Mouse (Mus musculus) heart, embryonic 11.5 days (tissue): ENCODE measurements around the gene Ppp1r9a. TPM values are rescaled to one million over a fixed set of nuclear protein-coding genes. Genes with fewer than 3 reads are reported as not detected.
A peak's percentile ranks its signal among the peaks of the same experiment; 100 is the strongest.

Source experiments
- ATAC-seq: fragments of 200-750 bp; cut with Nextera tagmentation; replicated peaks from 2 replicates; pipeline ENCODE4 v1.8.0; 2017; ENCODE audit warnings: moderate library complexity; ENCODE audit not compliant: insufficient number of reproducible peaks, low FRiP score, low TSS enrichment
- H3K27ac ChIP-seq: fragments of 300-500 bp; sonication (generic); 2 replicates; pipeline ENCODE4 v1.5.1; 2014; ENCODE audit warnings: mild to moderate bottlenecking, low read depth, low read length
- H3K27me3 ChIP-seq: fragments of 300-500 bp; sonication (generic); 2 replicates; pipeline ENCODE4 v1.6.1; 2014; ENCODE audit warnings: mild to moderate bottlenecking, low read length, mixed read lengths; ENCODE audit not compliant: control insufficient read depth, insufficient read depth
- H3K36me3 ChIP-seq: fragments of 300-500 bp; sonication (generic); 2 replicates; pipeline ENCODE4 v1.6.1; 2014; ENCODE audit warnings: mild to moderate bottlenecking, low read length, moderate library complexity, mixed read lengths; ENCODE audit not compliant: control insufficient read depth, insufficient read depth
- H3K4me1 ChIP-seq: fragments of 300-500 bp; sonication (generic); 2 replicates; pipeline ENCODE4 v1.6.1; 2014; ENCODE audit warnings: low read length; ENCODE audit not compliant: control insufficient read depth, insufficient read depth
- H3K4me2 ChIP-seq: fragments of 300-500 bp; sonication (generic); 2 replicates; pipeline ENCODE4 v1.6.1; 2014; ENCODE audit warnings: mild to moderate bottlenecking, moderate library complexity
- H3K4me3 ChIP-seq: fragments of 300-500 bp; sonication (generic); 2 replicates; pipeline ENCODE4 v1.5.1; 2014; ENCODE audit warnings: low read depth, low read length
- H3K9ac ChIP-seq: fragments of 300-500 bp; sonication (generic); 2 replicates; pipeline ENCODE4 v1.6.1; 2014; ENCODE audit warnings: mild to moderate bottlenecking, low read depth, low read length, moderate library complexity
- H3K9me3 ChIP-seq: fragments of 300-500 bp; sonication (generic); replicated peaks from 2 replicates; pipeline ENCODE4 v1.6.1; 2016; ENCODE audit warnings: low read length; ENCODE audit not compliant: control insufficient read depth
- WGBS: fragments of 180-500 bp; shearing (Covaris S2); extraction: QIAGEN DNeasy Blood & Tissue Kit; methylation state at CpG from one replicate; pipeline ENCODE4 v1.1.7; 2014; ENCODE audit not compliant: insufficient replicate concordance; 5-methylcytosine and 5-hydroxymethylcytosine counted together
- polyA plus RNA-seq: library from polyadenylated mRNA; unstranded; fragments of >200 nt; fragmentation: Nextera tagmentation; extraction: Ambion mirVana; gene quantifications from 2 replicates; pipeline ENCODE4 v1.2.1, GENCODE M21; 2014

The Ppp1r9a gene
- polyA plus RNA-seq, 1 experiment from 2014 or later = 25.0 TPM

DNA sequence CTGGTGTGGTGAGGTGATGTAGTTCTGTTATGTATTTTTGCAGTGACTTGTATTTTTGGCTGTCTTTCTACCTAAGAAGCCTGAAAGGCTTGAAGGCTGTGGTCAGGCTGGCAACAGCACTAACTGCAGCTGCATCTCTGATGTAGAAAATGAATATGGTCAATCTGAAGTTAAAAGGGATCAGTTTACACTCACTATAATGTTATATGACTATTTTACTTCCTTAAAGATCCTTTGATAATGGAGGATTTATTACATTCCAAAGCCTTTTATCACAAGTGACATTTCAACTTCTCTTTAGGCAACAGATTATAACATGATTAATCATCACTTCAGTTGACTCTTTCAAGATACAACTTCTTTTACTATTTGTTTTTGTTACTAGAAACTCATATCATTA is 179.4 kb downstream of the Ppp1r9a start:
- Histone ChIP-seq H3K27ac (no peak overlapping the region), H3K9me3 (no peaks in the 10 kb centered on the region), H3K4me1 (peaks cover 2% of the 10 kb centered on the region; the same call in 1 of the 2 replicates), H3K4me3 (no peak overlapping the region), H3K27me3 (no peaks in the 10 kb centered on the region), H3K9ac (no peak overlapping the region), H3K4me2 (no peak overlapping the region), H3K36me3 (no peaks in the 10 kb centered on the region)
- no peak for ATAC-seq

DNA sequence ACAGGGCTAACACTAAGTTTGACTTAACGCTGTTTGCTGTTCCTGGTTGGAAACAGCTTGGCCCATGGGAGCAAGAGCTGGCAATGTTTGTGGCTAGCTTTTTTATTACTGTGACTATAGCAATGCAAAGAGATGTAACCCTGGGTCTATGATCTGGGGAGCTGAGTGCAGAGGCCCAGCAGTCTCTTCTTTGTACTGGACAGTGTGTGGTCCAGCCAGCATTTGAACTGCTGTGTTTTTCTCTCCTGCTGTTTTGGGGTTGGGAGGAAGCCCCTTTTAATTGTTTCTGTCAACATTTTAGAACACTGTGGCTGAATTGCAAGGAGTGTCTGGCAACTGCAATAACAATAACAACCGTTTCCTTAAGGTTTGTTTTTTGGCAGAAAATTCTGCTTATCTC is 180.0 kb downstream of the Ppp1r9a start:
- Histone ChIP-seq H3K4me2 (no peak overlapping the region), H3K9ac (no peak overlapping the region), H3K4me3 (no peak overlapping the region), H3K4me1 (peaks cover 2% of the 10 kb centered on the region; the same call in 1 of the 2 replicates), H3K27ac (no peak overlapping the region), H3K27me3 (no peaks in the 10 kb centered on the region), H3K9me3 (no peaks in the 10 kb centered on the region), H3K36me3 (no peaks in the 10 kb centered on the region)
- no peak for ATAC-seq
- WGBS = 61% methylated on average over 2 of the region's 2 CpGs

DNA sequence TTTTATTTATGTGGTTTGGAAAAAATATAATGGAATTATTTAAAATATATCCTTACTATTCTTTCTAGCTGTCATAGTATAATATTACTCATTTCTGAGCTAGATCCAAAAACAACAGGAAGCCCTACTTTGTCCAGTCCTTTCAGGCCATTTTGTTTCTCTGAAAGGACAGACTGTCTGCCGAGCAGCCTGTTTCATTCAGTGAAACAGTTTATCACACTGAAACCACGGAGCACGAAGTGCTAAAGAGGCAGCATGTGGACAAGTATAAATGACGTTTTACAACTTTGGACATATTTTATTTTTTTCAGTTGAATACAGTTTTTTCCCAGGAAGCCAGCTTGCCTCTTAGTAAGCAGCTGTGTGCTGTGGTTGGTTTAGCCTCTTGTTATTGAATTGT is 181.2 kb downstream of the Ppp1r9a start:
- H3K4me1 ChIP-seq = peaks cover 2% of the 10 kb centered on the region; the same call in 1 of the 2 replicates
- H3K36me3 ChIP-seq = no peaks in the 10 kb centered on the region
- H3K4me2 ChIP-seq = no peak overlapping the region
- WGBS = 44% methylated on average over 4 of the region's 4 CpGs
- H3K27me3 ChIP-seq = no peaks in the 10 kb centered on the region
- ATAC-seq = no peak
- no peak overlapping the region for H3K4me3 ChIP-seq
- H3K27ac ChIP-seq = no peak overlapping the region
- H3K9me3 ChIP-seq = no peaks in the 10 kb centered on the region
- H3K9ac ChIP-seq = no peak overlapping the region

- no peak for ATAC-seq
- H3K4me1 ChIP-seq = peaks cover 7% of the 10 kb centered on the region
These were observed 189.2 kb downstream of the Ppp1r9a start for GRCm38 (mm10) chr6:5091873-5092272.

GRCm38 (mm10) chr6:5092795-5093194 is 190.1 kb downstream of the Ppp1r9a start:
- H3K4me2 ChIP-seq = no peak overlapping the region
- WGBS = 84% methylated on average over 4 of the region's 4 CpGs
- no peaks in the 10 kb centered on the region for H3K27me3 ChIP-seq
- no peak for ATAC-seq
- no peaks in the 10 kb centered on the region for H3K36me3 ChIP-seq
- no peaks in the 10 kb centered on the region for H3K9me3 ChIP-seq
- H3K9ac ChIP-seq = no peak overlapping the region
- H3K4me3 ChIP-seq = no peak overlapping the region
- H3K4me1 ChIP-seq = peaks cover 7% of the 10 kb centered on the region
- H3K27ac ChIP-seq = peak overlapping the region; percentile 64

More at GRCm38 (mm10) chr6:5091873-5092272, 189.2 kb downstream of the Ppp1r9a start:
- Histone ChIP-seq H3K9me3 (no peaks in the 10 kb centered on the region), H3K36me3 (no peaks in the 10 kb centered on the region), H3K4me2 (no peak overlapping the region), H3K9ac (no peak overlapping the region), H3K4me3 (no peak overlapping the region), H3K27ac (no peak overlapping the region), H3K27me3 (no peaks in the 10 kb centered on the region)
- WGBS = 79% methylated on average over 7 of the region's 7 CpGs

DNA sequence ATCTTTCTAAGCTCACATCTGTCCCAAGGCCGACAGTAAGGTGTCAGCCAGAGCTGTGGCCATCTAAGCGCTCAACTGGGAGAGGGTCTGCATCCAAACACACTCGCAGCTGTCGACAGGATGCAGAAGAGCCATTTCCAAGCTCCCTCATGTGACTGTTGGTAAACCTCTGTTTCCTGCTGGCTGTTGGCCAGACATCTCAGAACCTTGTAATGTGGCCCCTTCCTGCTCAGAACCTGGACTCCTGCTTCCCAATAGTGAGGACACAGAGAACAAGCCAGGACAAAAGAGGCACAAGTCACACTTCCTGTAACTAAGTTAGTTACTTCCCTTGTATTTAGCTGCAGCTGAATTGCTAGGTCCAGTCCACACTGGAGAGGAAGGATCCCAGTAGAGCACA is 190.8 kb downstream of the Ppp1r9a start:
- WGBS = 25% methylated on average over 4 of the region's 4 CpGs
- ATAC-seq = peak; percentile 59
- Histone ChIP-seq H3K36me3 (no peaks in the 10 kb centered on the region), H3K9me3 (no peaks in the 10 kb centered on the region), H3K9ac (0 out of 2 replicates have a peak overlapping the region, but pooled peaks have one; percentile 39), H3K4me3 (no peak overlapping the region), H3K27ac (peak overlapping the region; percentile 64), H3K27me3 (no peaks in the 10 kb centered on the region), H3K4me2 (0 out of 2 replicates have a peak overlapping the region, but pooled peaks have one; percentile 6), H3K4me1 (peaks cover 7% of the 10 kb centered on the region)

DNA sequence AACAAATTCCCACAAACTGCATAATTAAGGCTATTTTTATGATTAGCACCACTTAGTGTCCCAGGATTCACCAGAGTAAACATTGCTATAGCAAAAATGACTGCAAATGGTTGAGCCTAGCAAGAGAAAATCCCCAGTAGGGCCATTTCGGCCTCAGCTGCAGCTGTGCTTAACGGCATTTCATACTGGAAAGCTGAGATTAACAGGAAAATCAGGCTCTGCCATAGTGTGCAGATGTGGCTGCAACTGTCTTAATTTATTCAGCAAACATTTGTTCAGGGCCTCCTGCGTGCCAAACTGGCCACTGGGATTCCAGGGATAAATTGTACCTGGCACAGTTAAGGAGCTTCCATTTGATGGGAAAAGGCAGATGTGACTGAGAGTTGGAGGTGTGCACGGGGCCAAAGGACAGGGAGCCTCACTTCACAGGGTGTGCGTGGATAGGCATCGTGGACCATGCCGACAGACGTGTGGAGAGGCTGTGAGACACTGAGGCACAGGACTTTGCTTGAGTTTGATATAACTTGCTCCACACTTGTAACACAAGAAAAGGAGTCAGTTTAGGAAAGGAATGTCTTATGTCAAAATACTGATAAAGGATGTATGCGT is 192.8 kb downstream of the Ppp1r9a start:
- Histone ChIP-seq H3K4me3 (no peak overlapping the region), H3K9ac (no peak overlapping the region), H3K4me1 (peaks cover 7% of the 10 kb centered on the region), H3K27ac (no peak overlapping the region), H3K4me2 (no peak overlapping the region), H3K27me3 (no peaks in the 10 kb centered on the region), H3K36me3 (no peaks in the 10 kb centered on the region), H3K9me3 (no peaks in the 10 kb centered on the region)
- ATAC-seq = no peak
- 78% methylated on average over 9 of the region's 9 CpGs for whole genome bisulfite sequencing

DNA sequence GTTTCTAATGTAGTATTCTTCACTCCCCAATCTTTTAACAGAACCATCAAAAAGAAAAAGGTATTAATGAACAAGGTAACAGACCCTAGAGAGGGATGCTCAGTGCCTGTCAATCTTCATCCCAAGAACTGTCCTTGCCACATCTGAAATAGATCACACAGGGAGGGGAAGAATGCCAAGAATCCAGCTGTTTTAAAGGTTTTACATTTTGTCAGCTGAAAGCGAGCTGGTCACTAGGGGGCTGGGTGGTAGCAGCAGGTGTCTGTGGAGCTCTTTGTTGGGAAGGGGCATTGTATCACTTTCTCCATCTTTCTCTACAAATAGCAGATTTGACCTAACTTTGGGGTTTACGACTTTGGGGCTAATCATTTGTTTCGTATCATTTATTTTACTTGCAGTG is 194.6 kb downstream of the Ppp1r9a start:
- no peak overlapping the region for H3K4me3 ChIP-seq
- H3K9ac ChIP-seq = no peak overlapping the region
- H3K27me3 ChIP-seq = no peaks in the 10 kb centered on the region
- H3K4me2 ChIP-seq = no peak overlapping the region
- H3K9me3 ChIP-seq = no peaks in the 10 kb centered on the region
- peaks cover 7% of the 10 kb centered on the region for H3K4me1 ChIP-seq
- WGBS = 69% methylated on average over 3 of the region's 3 CpGs
- ATAC-seq = no peak
- no peaks in the 10 kb centered on the region for H3K36me3 ChIP-seq
- no peak overlapping the region for H3K27ac ChIP-seq

GRCm38 (mm10) chr6:5099282-5099681 is 196.6 kb downstream of the Ppp1r9a start:
- H3K4me3 ChIP-seq = no peak overlapping the region
- no peak overlapping the region for H3K4me2 ChIP-seq
- peaks cover 7% of the 10 kb centered on the region; the same call in 1 of the 2 replicates for H3K4me1 ChIP-seq
- WGBS = 48% methylated on average over 5 of the region's 5 CpGs
- no peak for ATAC-seq
- H3K9ac ChIP-seq = no peak overlapping the region
- H3K27me3 ChIP-seq = no peaks in the 10 kb centered on the region
- H3K9me3 ChIP-seq = no peaks in the 10 kb centered on the region
- no peak overlapping the region for H3K27ac ChIP-seq
- H3K36me3 ChIP-seq = no peaks in the 10 kb centered on the region
